Mouse (Mus musculus) embryonic facial prominence, embryonic 12.5 days (tissue): Measurements from ENCODE around the gene Tubgcp3. TPM values are rescaled to one million over a fixed set of nuclear protein-coding genes. Genes with fewer than 3 reads are reported as not detected.
"Not testable (repeated sequence)": the region's sequence is repeated elsewhere in the genome, so short reads cannot be mapped to it uniquely, and the experiment has no call there.

Experiments
- ATAC-seq: fragments of 200-750 bp; cut with Nextera tagmentation; 2 replicates; pipeline ENCODE4 v1.8.0; 2017; ENCODE audit not compliant: insufficient number of reproducible peaks, insufficient read depth, low FRiP score, low TSS enrichment
- H3K27ac ChIP-seq: fragments of 300-500 bp; sonication (generic); 2 replicates; pipeline ENCODE4 v1.5.1; 2016; ENCODE audit warnings: mild to moderate bottlenecking
- H3K27me3 ChIP-seq: fragments of 300-500 bp; sonication (generic); 2 replicates; pipeline ENCODE4 v1.6.1; 2016; ENCODE audit warnings: mild to moderate bottlenecking, moderate library complexity
- H3K36me3 ChIP-seq: fragments of 300-500 bp; sonication (generic); 2 replicates; pipeline ENCODE4 v1.6.1; 2016; ENCODE audit warnings: mild to moderate bottlenecking
- H3K4me1 ChIP-seq: fragments of 300-500 bp; sonication (generic); 2 replicates; pipeline ENCODE4 v1.6.1; 2016
- H3K4me2 ChIP-seq: fragments of 300-500 bp; sonication (generic); replicated peaks from 2 replicates; pipeline ENCODE4 v1.6.1; 2016; ENCODE audit warnings: mild to moderate bottlenecking, moderate library complexity
- H3K4me3 ChIP-seq: fragments of 300-500 bp; sonication (generic); 2 replicates; pipeline ENCODE4 v1.5.1; 2016; ENCODE audit warnings: mild to moderate bottlenecking
- H3K9ac ChIP-seq: fragments of 300-500 bp; sonication (generic); 2 replicates; pipeline ENCODE4 v1.6.1; 2016; ENCODE audit warnings: mild to moderate bottlenecking, moderate library complexity
- H3K9me3 ChIP-seq: fragments of 300-500 bp; sonication (generic); 2 replicates; pipeline ENCODE4 v1.6.1; 2016; ENCODE audit warnings: mild to moderate bottlenecking, moderate library complexity
- WGBS: fragments of 180-500 bp; shearing (Covaris S2); methylation state at CpG from one replicate; pipeline ENCODE4 v1.1.7; 2016; 5-methylcytosine and 5-hydroxymethylcytosine counted together
- polyA plus RNA-seq: library from polyadenylated mRNA; unstranded; fragments of >200 nt; fragmentation: Nextera tagmentation; extraction: Ambion mirVana; gene quantifications from 2 replicates; pipeline ENCODE4 v1.2.1, GENCODE M21; 2016

Gene Tubgcp3
- polyA plus RNA-seq, 1 experiment from 2014 or later: 47.7 TPM

- Histone ChIP-seq H3K27me3 (no peaks in the 10 kb centered on the region), H3K27ac (no peak overlapping the region), H3K9ac (no peak overlapping the region), H3K9me3 (no peaks in the 10 kb centered on the region), H3K4me2 (no peak overlapping the region), H3K36me3 (no peaks in the 10 kb centered on the region), H3K4me3 (no peak overlapping the region), H3K4me1 (peaks cover 9% of the 10 kb centered on the region; the same call in 1 of the 2 replicates)
- ATAC-seq: no peak
- 94% methylated on average over 6 of the region's 6 CpGs for WGBS
Observed at GRCm38 (mm10) chr8:12668832-12669231, 3.2 kb downstream of the Tubgcp3 start.

- not testable (repeated sequence) for H3K27me3 ChIP-seq, H3K9ac ChIP-seq, H3K27ac ChIP-seq, H3K36me3 ChIP-seq, ATAC-seq, H3K4me2 ChIP-seq, H3K4me1 ChIP-seq, H3K4me3 ChIP-seq, H3K9me3 ChIP-seq
- 88% methylated on average over 3 of the region's 3 CpGs for WGBS
Observed at GRCm38 (mm10) chr8:12666530-12666929, 5.5 kb downstream of the Tubgcp3 start.

GRCm38 (mm10) chr8:12663105-12663456, 9.0 kb downstream of the Tubgcp3 start:
- no peaks in the 10 kb centered on the region for H3K4me1 ChIP-seq
- no peaks in the 10 kb centered on the region for H3K27me3 ChIP-seq
- H3K27ac ChIP-seq: no peak overlapping the region
- H3K9ac ChIP-seq: no peak overlapping the region
- no peak overlapping the region for H3K4me2 ChIP-seq
- H3K4me3 ChIP-seq: no peak overlapping the region
- 80% methylated on average over 5 of the region's 5 CpGs for WGBS
- peaks cover 36% of the 10 kb centered on the region for H3K36me3 ChIP-seq
- no peaks in the 10 kb centered on the region for H3K9me3 ChIP-seq
- ATAC-seq: no peak

GRCm38 (mm10) chr8:12662375-12663104, 9.5 kb downstream of the Tubgcp3 start:
- Histone ChIP-seq H3K4me3 (no peak overlapping the region), H3K4me2 (no peak overlapping the region), H3K4me1 (no peaks in the 10 kb centered on the region), H3K9ac (no peak overlapping the region), H3K9me3 (no peaks in the 10 kb centered on the region), H3K27ac (no peak overlapping the region), H3K36me3 (peaks cover 41% of the 10 kb centered on the region), H3K27me3 (no peaks in the 10 kb centered on the region)
- no peak for ATAC-seq
- 85% methylated on average over 4 of the region's 4 CpGs for WGBS

- Histone ChIP-seq H3K4me3 (no peak overlapping the region), H3K27ac (no peak overlapping the region), H3K36me3 (peaks cover 84% of the 10 kb centered on the region), H3K27me3 (no peaks in the 10 kb centered on the region), H3K9ac (no peak overlapping the region), H3K9me3 (no peaks in the 10 kb centered on the region), H3K4me2 (no peak overlapping the region), H3K4me1 (no peaks in the 10 kb centered on the region)
- ATAC-seq: no peak
- WGBS: 97% methylated on average over 16 of the region's 16 CpGs
Observed at GRCm38 (mm10) chr8:12657411-12657810, 14.6 kb downstream of the Tubgcp3 start.

- no peak overlapping the region for H3K4me3 ChIP-seq
- no peaks in the 10 kb centered on the region for H3K27me3 ChIP-seq
- no peak for ATAC-seq
Observed at GRCm38 (mm10) chr8:12651246-12651645, 20.8 kb downstream of the Tubgcp3 start.

GRCm38 (mm10) chr8:12650495-12650894, 21.6 kb downstream of the Tubgcp3 start:
- ATAC-seq: no peak
- H3K4me1 ChIP-seq: no peaks in the 10 kb centered on the region
- WGBS: 87% methylated on average over 4 of the region's 4 CpGs
- H3K27ac ChIP-seq: no peak overlapping the region
- H3K36me3 ChIP-seq: peaks cover 80% of the 10 kb centered on the region
- no peak overlapping the region for H3K4me2 ChIP-seq
- H3K9ac ChIP-seq: no peak overlapping the region
- no peak overlapping the region for H3K4me3 ChIP-seq
- H3K27me3 ChIP-seq: no peaks in the 10 kb centered on the region
- H3K9me3 ChIP-seq: no peaks in the 10 kb centered on the region

More at GRCm38 (mm10) chr8:12651246-12651645, 20.8 kb downstream of the Tubgcp3 start:
- WGBS: 86% methylated on average over 4 of the region's 4 CpGs
- H3K9ac ChIP-seq: no peak overlapping the region
- H3K27ac ChIP-seq: no peak overlapping the region
- no peaks in the 10 kb centered on the region for H3K9me3 ChIP-seq
- H3K4me1 ChIP-seq: no peaks in the 10 kb centered on the region
- no peak overlapping the region for H3K4me2 ChIP-seq
- peaks cover 88% of the 10 kb centered on the region for H3K36me3 ChIP-seq

- Histone ChIP-seq H3K36me3 (peaks cover 70% of the 10 kb centered on the region), H3K4me3 (no peak overlapping the region), H3K27ac (no peak overlapping the region), H3K9ac (no peak overlapping the region), H3K4me1 (no peaks in the 10 kb centered on the region), H3K9me3 (no peaks in the 10 kb centered on the region), H3K4me2 (no peak overlapping the region), H3K27me3 (no peaks in the 10 kb centered on the region)
- WGBS: 91% methylated on average over 4 of the region's 4 CpGs
- no peak for ATAC-seq
Observed at GRCm38 (mm10) chr8:12648951-12649350, 23.1 kb downstream of the Tubgcp3 start.

GRCm38 (mm10) chr8:12646536-12646935, 25.5 kb downstream of the Tubgcp3 start:
- H3K4me3 ChIP-seq: no peak overlapping the region
- no peaks in the 10 kb centered on the region for H3K9me3 ChIP-seq
- H3K9ac ChIP-seq: no peak overlapping the region
- H3K4me2 ChIP-seq: no peak overlapping the region
- H3K27ac ChIP-seq: no peak overlapping the region
- WGBS: 51% methylated on average over 4 of the region's 4 CpGs
- ATAC-seq: no peak
- H3K4me1 ChIP-seq: no peaks in the 10 kb centered on the region
- H3K27me3 ChIP-seq: no peaks in the 10 kb centered on the region
- H3K36me3 ChIP-seq: peaks cover 53% of the 10 kb centered on the region

- H3K36me3 ChIP-seq: peaks cover 52% of the 10 kb centered on the region
- H3K4me2 ChIP-seq: no peak overlapping the region
- H3K27ac ChIP-seq: no peak overlapping the region
- 84% methylated on average over 7 of the region's 7 CpGs for WGBS
- no peaks in the 10 kb centered on the region for H3K9me3 ChIP-seq
- no peaks in the 10 kb centered on the region for H3K27me3 ChIP-seq
- no peak overlapping the region for H3K4me3 ChIP-seq
- no peak for ATAC-seq
- H3K9ac ChIP-seq: no peak overlapping the region
- H3K4me1 ChIP-seq: no peaks in the 10 kb centered on the region
Observed at GRCm38 (mm10) chr8:12644894-12645293, 27.2 kb downstream of the Tubgcp3 start.

- Histone ChIP-seq H3K9ac (no peak overlapping the region), H3K4me2 (no peak overlapping the region), H3K4me3 (no peak overlapping the region), H3K4me1 (no peaks in the 10 kb centered on the region), H3K9me3 (no peaks in the 10 kb centered on the region), H3K27me3 (no peaks in the 10 kb centered on the region), H3K27ac (no peak overlapping the region), H3K36me3 (peaks cover 52% of the 10 kb centered on the region)
- 93% methylated on average over 8 of the region's 8 CpGs for WGBS
- no peak for ATAC-seq
Observed at GRCm38 (mm10) chr8:12644341-12644740, 27.7 kb downstream of the Tubgcp3 start.

- Histone ChIP-seq H3K9ac (no peak overlapping the region), H3K36me3 (peaks cover 49% of the 10 kb centered on the region), H3K4me1 (no peaks in the 10 kb centered on the region), H3K27ac (no peak overlapping the region), H3K9me3 (no peaks in the 10 kb centered on the region), H3K4me2 (no peak overlapping the region), H3K4me3 (no peak overlapping the region), H3K27me3 (no peaks in the 10 kb centered on the region)
- ATAC-seq: no peak
- WGBS: 87% methylated on average over 6 of the region's 6 CpGs
Observed at GRCm38 (mm10) chr8:12641527-12641926, 30.5 kb downstream of the Tubgcp3 start.
